Comparison of ENCODE assay signal across 8 mouse cellular contexts in genomic region chr19:21272655-21273284, GRCm38 (mm10). TPM values are rescaled to one million over a fixed set of nuclear protein-coding genes. Genes with fewer than 3 reads are reported as not detected.
DNase-seq lines count a peak whose midpoint lies in the region; ATAC-seq lines count a peak whose summit lies in the region.

No protein-coding gene starts in this region.

- no peaks in the 10 kb centered on the region for H3K27me3 ChIP-seq in hindbrain, embryonic 11.5 days (ENCODE audit: control insufficient read depth, insufficient read depth, low read length)

- no peaks in the 10 kb centered on the region for H3K4me1 ChIP-seq in hindbrain, embryonic 11.5 days (replicated peaks; ENCODE audit: control insufficient read depth, insufficient read depth, low read length)

- H3K4me3 ChIP-seq in hindbrain, embryonic 11.5 days (ENCODE audit: low read depth, low read length): peak overlapping the region; percentile 92

- ATAC-seq in hindbrain, embryonic 11.5 days (ENCODE audit: low FRiP score): peak; percentile 71

- no peaks in the 10 kb centered on the region for H3K9me3 ChIP-seq in hindbrain, embryonic 11.5 days (ENCODE audit: control insufficient read depth, low read length)

- peaks cover 7% of the 10 kb centered on the region; the same call in 1 of the 2 replicates for H3K36me3 ChIP-seq in hindbrain, embryonic 11.5 days (ENCODE audit: control insufficient read depth, insufficient read depth, low read length)

- peak overlapping the region; percentile 100 for H3K27ac ChIP-seq in hindbrain, embryonic 11.5 days (ENCODE audit: low read depth, low read length)

- H3K4me2 ChIP-seq in hindbrain, embryonic 11.5 days (replicated peaks; ENCODE audit: low read depth, low read length): peak overlapping the region; percentile 20; the same call in 1 of the 2 replicates

- peak overlapping the region; percentile 99 for H3K9ac ChIP-seq in hindbrain, embryonic 11.5 days (ENCODE audit: low read depth, low read length)

- DNase-seq in Muller cell, postnatal 12 days (ENCODE audit: inconsistent ontology term): peak; percentile 86
- DNase-seq in cerebellum, adult 9-10 months: peak; percentile 75
- peak; percentile 44 to 66 for DNase-seq in frontal cortex, postnatal 10 days (ENCODE audit: low spot score in 2 of 2)
- DNase-seq in hindbrain, embryonic 11.5 days (ENCODE audit: low spot score): peak; percentile 78
- DNase-seq in layer of hippocampus, postnatal 25 days (ENCODE audit: extremely low spot score in 1 of 2, low spot score in 1 of 2): peak; percentile 42 to 66
- DNase-seq in lung, postnatal 14 days: peak; percentile 71
- DNase-seq in right cerebral cortex, adult 18-20 months: peak; percentile 73
- DNase-seq in urinary bladder, adult 2 months (ENCODE audit: low spot score): peak; percentile 73

- WGBS in hindbrain, embryonic 11.5 days: under 1% methylated on average over 50 of the region's 66 CpGs

RNA-seq across cellular contexts. Expression of gene Zfand5, which starts 0.7 kb away (rescaled TPM):
- polyA plus RNA-seq in hindbrain, embryonic 11.5 days (2014; fragmentation: Nextera tagmentation; extraction: Ambion mirVana): 170 and 197 TPM in 2 replicates
- total RNA-seq in layer of hippocampus, postnatal 25 days (2021): 100 to 1,000 TPM; 150 to 156 TPM
- 85.7 and 95.0 TPM in 2 replicates for polyA plus RNA-seq in urinary bladder, adult 2 months (2012; rRNA removed)

Comparison
In these comparisons a context has a peak if more than half of its experiments do, and no peak if none do; other contexts are left out.
1. Peak in every context shown above with its lines: DNase-seq, ATAC-seq, H3K4me3 ChIP-seq and H3K27ac ChIP-seq.